Mouse (Mus musculus): ENCODE data around the gene Myo5c.

- no peak for TF ChIP-seq POLR2A (IDR thresholded peaks at IDR 0.05; ENCODE audit: control insufficient read depth, extremely low read depth, insufficient read depth, low read length, poor library complexity)
- no peak for TF ChIP-seq CTCF (IDR thresholded peaks at IDR 0.05; ENCODE audit: borderline replicate concordance, control insufficient read depth, extremely low read depth, insufficient read depth, low read length, poor library complexity)
These were observed 116.8 kb downstream of the Myo5c start for GRCm38 (mm10) chr9:75348641-75349040.

All from thymus, adult 2 months (tissue).